Mouse (Mus musculus) stomach, postnatal 0 days (tissue): ENCODE measurements at regions not wholly inside any gene's neighbourhood (a gene's known extent, or its start where the extent isn't known, plus 50 kb on each side); places are given as distances from the start of the nearest gene placed in this dataset.

ENCODE experiments used
- CTCF ChIP-seq: IDR thresholded peaks from 2 replicates; pipeline ENCODE4 v1.5.1; 2016; ENCODE audit warnings: antibody characterized with exemption, low read depth, mild to moderate bottlenecking, moderate library complexity
- EP300 ChIP-seq: optimal IDR thresholded peaks from 2 replicates; pipeline ENCODE3; 2016; ENCODE audit warnings: antibody characterized with exemption

DNA sequence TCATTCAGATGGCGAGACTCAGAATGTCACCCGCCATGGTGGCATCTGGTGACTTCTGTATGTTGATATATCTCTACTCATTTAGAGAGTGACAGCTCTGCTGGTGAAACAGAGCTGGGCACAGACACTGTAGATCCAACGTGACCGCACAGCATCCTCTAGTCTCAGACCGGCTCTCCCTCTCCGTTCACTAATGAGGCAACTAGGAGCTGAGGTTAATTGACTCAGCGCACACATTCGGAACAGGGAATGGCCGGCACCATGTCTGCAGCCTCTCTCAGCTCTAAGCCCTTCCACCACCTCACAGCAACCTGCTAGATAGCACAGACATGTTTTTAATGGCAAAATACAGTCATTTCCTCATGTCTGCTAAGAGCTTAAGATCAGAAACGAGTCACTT is 268.9 kb upstream of the Pabpc6 start:
- TF ChIP-seq CTCF (no peak), EP300 (no peak)
